Mouse (Mus musculus) bone marrow macrophage, adult 2 months (primary cell): ENCODE measurements at regions not wholly inside any gene's neighbourhood (a gene's known extent, or its start where the extent isn't known, plus 50 kb on each side); places are given as distances from the start of the nearest gene placed in this dataset.

Experiments
- CTCF ChIP-seq: IDR thresholded peaks from 2 replicates; pipeline ENCODE4 v1.5.1; 2012; ENCODE audit warnings: low read depth, mild to moderate bottlenecking, low read length, moderate library complexity
- POLR2A ChIP-seq: IDR thresholded peaks from 2 replicates; pipeline ENCODE4 v1.6.1; 2012; ENCODE audit warnings: mild to moderate bottlenecking, low read depth, low read length, borderline replicate concordance

DNA sequence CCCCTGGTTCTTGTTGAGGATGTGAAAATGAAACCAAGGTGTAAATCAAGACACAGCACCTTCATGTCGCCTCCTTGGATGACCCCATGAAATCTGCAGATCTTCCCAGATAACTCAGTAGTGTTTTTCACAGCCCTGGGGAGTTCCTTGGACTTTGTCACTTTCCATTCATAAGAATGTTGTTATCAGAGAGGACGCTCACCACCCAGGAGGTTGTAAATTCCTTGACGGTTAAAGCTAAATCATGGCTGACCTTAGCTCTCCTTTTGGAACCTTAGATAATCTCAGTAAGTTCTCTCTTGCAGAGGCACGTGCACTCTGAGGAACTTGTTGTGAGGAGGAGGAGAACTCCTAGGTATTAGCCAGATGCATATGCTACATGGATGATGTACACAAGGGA lies 229.8 kb upstream of the Dynlrb2 start:
- TF ChIP-seq POLR2A (no peak), CTCF (no peak)
